Mouse (Mus musculus) forelimb bud, embryonic 11.5 days (tissue): ENCODE measurements around the gene Tmem132d.
A peak's percentile ranks its signal among the peaks of the same experiment; 100 is the strongest.

Experiments used
- DNase-seq: peaks from one replicate; pipeline ENCODE4 v3.0.0-alpha.2; 2012; ENCODE audit warnings: low read depth, low spot score

Gene Tmem132d

DNA sequence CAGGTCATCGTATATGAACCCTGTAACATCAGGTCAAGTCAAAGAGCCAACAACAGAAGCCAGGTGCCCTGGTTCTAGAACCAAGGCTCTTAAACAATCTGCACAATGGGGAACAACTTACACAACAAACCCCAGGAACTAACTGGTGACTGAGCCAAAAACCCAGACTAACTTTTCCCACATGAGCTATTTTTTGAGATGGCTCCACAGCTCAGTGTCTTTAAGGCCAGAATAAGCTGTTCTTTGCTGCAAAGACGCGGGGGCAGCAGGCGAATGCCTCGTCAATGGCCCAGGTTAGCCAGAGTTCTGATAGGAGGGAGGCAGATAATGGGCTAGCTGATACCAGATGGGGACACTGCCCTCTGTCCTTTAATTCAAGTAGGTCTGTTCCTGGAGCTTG, 221.8 kb downstream of the Tmem132d start:
- no peak for DNase-seq

DNA sequence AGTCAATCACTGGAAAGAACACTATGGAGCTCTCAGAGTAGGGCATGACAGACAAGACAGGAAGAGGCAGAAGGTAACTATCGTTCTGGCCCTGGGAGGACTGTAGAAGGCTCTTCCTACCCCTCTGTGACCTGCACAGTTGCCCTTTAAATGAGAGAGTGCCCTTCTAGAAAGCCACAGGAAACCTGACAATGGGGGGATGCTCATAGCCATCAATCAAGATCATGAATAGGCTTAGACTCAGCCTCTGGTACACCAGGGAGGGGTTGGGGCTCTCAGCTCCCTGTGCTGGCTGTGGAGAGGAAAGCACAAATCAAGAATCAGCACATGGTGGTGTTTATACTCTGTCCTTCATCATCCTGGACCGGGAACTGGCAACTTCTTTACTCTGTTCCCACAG, 227.2 kb downstream of the Tmem132d start:
- no peak for DNase-seq

DNA sequence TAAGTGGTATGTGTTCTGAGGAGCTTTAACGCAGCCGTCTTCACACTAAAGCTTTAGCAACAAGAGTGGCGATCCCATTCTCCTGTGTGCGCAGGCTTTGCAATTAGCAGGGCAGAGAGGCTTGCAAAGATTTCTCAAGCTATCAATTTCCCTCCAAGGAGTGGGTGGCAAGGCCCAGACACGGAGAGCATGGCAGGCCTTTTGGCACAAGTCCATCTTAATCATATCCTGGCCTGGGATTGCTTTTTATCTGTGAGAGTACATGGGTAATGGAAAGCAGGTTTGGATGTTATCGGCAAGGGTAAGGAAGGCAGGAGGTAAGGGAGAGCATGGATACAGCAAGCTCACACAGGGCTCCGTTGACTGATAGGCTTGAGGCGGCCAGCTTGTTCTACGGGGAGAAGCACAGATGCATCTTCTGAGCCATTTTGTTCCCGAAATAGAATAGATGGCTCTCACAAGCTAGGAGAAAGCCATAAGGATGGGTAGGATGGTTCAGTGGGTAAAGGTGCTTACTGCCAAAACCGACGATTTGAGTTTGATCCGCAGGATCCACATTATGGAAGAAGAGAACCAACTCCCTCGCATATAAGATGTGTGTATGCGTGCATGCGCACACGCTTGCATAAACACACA, 228.1 kb downstream of the Tmem132d start:
- DNase-seq = no peak

GRCm38 (mm10) chr5:128203879-128204581, 228.8 kb downstream of the Tmem132d start:
- DNase-seq = peak; percentile 9

DNA sequence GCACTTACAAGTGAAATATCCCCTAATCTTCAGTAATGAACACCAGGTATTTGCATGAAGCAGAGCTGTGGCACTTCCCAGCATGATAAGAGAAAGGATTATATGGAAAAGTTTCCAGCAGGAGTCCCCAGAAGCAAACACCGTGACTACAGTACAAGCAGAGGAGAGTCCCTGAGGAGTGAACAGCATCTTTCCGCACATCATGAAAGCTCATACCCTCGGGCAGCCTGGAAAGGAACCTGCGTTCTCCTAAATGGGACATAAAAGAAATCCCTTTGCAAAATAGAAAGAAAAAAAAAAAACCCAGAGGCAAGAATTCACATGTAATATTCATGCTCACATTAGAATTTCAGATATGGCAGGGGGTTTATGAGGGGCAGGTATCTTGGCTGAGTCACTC, 238.8 kb downstream of the Tmem132d start:
- DNase-seq = no peak

DNA sequence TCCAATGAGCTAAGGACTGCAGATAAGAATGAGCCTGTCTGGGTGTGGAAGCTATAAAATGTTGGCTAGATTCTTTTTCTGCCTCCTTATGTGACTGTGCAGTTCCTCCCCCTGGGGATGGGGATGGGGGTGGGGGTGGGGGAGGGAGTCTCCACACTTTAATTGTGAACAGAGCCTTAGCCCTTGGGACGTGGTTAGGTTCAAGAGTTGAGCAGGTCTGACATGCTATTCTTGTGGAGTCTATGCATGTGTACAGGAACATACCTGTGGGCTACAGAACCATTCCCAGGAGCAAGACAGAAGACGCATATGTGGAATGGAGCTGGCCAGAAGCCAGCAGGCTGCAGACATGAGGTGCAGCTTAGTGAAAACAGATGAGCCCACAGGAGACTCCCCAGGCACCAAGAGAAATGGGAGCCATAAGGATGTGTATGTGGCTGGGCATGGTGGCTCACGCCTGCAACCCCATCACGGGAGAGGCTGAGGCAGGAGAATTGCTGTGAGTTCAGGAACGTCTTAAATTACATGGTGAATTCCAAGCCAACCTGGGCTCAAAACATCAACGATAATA, 240.3 kb downstream of the Tmem132d start:
- DNase-seq = peak; percentile 27

GRCm38 (mm10) chr5:128191710-128192109, 241.2 kb downstream of the Tmem132d start:
- no peak for DNase-seq

GRCm38 (mm10) chr5:128190243-128190820, 242.5 kb downstream of the Tmem132d start:
- peak; percentile 21 for DNase-seq

- no peak for DNase-seq
Observed at GRCm38 (mm10) chr5:128176234-128176633, 256.6 kb downstream of the Tmem132d start.

DNA sequence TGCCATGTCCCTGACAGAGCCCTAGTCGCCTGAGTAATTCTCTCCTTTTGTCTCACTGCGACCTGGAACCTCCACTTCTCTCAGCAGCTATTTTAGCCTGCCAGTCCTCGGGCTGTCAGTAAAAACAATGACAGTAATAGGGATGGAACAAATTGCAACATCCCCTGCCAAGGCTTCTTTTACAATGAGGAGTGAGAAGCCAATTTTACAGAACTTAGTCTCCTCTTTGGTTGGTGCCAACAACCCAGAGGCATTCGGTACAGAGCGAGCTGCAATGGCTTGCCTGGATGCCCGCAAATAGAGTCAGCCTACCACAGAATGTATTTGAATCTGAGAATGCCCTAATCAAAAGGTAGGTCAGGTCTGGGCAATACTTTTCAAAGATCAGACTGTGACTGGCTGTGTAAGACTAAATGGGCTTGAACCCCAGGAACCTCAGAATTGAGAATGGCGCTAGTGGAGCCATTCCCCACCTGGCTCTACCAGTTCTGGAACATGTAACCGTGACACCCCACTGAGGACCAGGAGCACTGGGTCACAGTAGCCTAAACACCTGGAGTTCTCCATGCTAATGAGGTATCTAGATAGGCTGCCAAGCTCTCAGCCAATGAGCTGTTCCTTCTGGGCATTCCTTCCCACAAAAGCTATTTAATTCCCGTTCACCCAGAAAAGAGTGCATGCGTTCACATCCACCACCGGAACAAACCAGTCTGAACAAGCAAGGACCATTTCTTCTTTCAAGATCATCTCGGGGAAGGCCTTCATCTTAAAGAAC, 273.8 kb downstream of the Tmem132d start:
- no peak for DNase-seq

GRCm38 (mm10) chr5:128151461-128151860, 281.4 kb downstream of the Tmem132d start:
- DNase-seq = no peak

- DNase-seq = no peak
Observed at GRCm38 (mm10) chr5:128146901-128147645, 285.8 kb downstream of the Tmem132d start.

GRCm38 (mm10) chr5:128144799-128145198, 288.1 kb downstream of the Tmem132d start:
- no peak for DNase-seq

DNA sequence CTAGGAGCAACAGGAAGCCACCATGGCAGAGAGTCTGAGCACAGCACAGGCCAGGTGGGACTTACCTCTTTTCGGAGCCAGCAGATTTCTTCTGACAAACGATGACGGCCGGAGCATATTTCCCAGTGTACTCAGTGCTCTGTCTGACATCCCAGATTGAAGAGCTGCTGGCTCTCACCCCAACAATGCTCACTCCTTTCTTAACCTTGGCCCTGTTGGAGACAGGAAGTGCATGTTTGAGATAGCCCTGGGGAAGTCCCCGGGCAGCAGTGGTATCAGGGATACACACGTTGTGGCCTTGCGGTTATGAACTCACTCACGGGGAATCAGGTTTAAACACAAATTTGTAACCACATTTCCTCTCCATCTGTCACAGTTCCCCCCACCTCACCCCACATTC, 296.1 kb downstream of the Tmem132d start:
- DNase-seq = no peak

DNA sequence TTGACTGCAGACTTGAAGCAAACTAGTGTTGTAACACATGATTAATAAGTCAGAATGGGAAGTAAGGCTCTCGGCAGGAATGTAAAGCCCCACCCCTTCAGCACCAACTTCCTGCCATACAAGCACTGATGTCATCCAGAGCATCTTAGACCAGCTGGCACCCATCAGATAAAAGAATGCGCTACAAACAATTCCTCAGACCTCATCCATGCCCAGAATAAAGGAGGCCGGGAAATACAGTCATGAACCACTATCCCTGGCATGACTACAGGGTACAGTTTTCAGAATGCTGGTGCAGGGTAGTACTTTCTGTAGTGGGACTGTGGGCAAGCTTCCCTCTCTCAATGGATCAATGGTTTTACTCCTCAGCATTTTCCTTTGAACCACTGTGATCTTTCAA, 310.2 kb downstream of the Tmem132d start:
- DNase-seq = no peak

- DNase-seq = no peak
Observed at GRCm38 (mm10) chr5:128119171-128119570, 313.7 kb downstream of the Tmem132d start.

- DNase-seq = no peak
Observed at GRCm38 (mm10) chr5:128113107-128113506, 319.8 kb downstream of the Tmem132d start.

DNA sequence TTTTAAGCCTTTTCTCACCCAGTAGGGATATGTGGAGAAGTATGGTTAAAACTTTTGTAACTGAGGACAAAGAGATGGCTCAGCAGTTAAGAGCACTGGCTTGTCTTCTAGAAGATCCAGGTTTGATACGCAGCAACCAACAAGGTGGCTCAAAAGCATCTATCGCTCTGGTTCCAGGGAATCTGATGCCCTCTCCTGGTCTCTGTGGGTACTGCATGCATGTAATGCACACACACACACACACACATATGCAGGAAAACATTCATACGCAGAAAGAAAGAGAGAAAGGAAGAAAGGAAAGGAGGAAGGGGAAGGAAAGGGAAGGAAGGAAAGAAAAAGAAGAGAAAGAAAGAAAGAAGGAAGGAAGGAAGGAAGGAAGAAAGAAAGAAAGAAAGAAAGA, 320.4 kb downstream of the Tmem132d start:
- DNase-seq = no peak

DNA sequence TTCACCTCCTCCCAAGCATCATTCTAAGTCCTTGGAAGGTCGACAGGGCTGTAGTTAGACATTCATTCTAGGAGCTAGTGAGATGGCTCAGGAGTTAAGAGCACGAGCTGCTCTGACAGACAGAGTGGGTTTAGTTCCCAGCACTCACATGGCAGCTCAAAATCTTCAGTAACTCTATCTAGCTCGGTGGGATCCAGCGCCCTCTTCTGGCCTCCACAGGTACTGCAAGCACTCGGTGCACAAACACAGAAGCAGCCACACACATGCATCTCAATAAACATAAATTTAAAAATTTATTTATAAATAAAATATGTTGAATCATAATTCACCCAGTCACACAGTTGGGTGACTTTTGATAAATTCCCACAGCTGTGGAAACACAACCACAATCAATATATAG, 321.2 kb downstream of the Tmem132d start:
- DNase-seq = no peak

- no peak for DNase-seq
Observed at GRCm38 (mm10) chr5:128102556-128102955, 330.3 kb downstream of the Tmem132d start.

GRCm38 (mm10) chr5:128100331-128100730, 332.5 kb downstream of the Tmem132d start:
- DNase-seq = no peak
